Mouse (Mus musculus) brown adipose tissue, adult 24 weeks (tissue): ENCODE data around the gene Fam193b. TPM values are rescaled to one million over a fixed set of nuclear protein-coding genes. Genes with fewer than 3 reads are reported as not detected.

Source experiments
- H3K27ac ChIP-seq: fragments of 200-500 bp; replicated peaks from 2 replicates; pipeline ENCODE4 v1.5.1; 2012; ENCODE audit warnings: low read depth, mild to moderate bottlenecking, low read length
- H3K4me1 ChIP-seq: fragments of 200-500 bp; 2 replicates; pipeline ENCODE4 v1.6.1; 2012; ENCODE audit warnings: low read length, mixed read lengths; ENCODE audit not compliant: control insufficient read depth, insufficient read depth, insufficient read length
- H3K4me3 ChIP-seq: fragments of 200-500 bp; 2 replicates; pipeline ENCODE4 v1.5.1; 2012; ENCODE audit warnings: low read depth, mild to moderate bottlenecking, low read length, moderate library complexity; ENCODE audit not compliant: insufficient read depth
- polyA plus RNA-seq: library from polyadenylated mRNA; stranded (reverse); fragments of >200 nt; gene quantifications from 2 replicates; pipeline ENCODE4 v1.2.4, GENCODE M21; 2012; ENCODE audit not compliant: missing spikeins, insufficient read depth, insufficient read length

The Fam193b gene
- 4.4 and 9.7 TPM in 2 replicates for polyA plus RNA-seq

DNA sequence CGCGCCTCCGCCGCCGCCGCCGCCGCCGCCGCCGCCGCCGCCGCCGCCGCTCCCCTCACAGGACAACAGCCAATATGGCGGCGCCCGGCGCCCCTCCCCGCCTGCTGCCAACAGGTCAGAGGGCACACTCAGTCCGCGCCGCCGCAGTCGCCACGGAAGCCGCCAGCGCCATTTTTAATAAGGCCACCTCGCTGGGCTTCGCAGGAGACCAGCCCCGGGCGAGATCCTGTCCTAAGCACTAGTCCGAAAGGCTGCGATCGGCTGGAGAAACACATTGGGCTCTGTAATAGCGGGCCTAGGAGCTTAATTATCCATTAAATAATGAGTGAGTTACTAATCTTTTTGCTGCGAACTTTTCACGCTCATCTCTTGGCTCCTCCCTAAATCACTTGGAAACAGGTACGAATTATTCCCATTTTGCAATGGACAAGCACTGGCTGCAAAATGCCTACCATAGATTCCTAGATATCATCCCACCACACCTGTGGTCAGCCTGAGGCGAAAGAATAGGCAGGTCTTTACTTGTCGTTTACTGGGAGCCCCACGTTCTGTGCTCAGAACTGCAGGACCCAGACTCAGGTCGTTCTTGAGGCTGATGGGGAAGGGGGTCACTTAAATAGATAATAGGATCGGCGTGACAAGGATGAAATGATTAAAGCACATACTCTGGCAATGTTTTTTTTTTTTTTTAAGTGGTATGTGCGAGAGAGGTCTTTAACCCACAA is at the start of gene Fam193b:
Gene Fam193b, minus strand, starts transcription at position 94 of the 725 bp plus-strand sequence.
- Histone ChIP-seq H3K4me3 (peak within 1 kb of the TSS; percentile 96), H3K27ac (peak within 1 kb of the TSS; percentile 54; the same call in 1 of the 2 replicates), H3K4me1 (peaks cover 9% of the 10 kb centered on the region)

DNA sequence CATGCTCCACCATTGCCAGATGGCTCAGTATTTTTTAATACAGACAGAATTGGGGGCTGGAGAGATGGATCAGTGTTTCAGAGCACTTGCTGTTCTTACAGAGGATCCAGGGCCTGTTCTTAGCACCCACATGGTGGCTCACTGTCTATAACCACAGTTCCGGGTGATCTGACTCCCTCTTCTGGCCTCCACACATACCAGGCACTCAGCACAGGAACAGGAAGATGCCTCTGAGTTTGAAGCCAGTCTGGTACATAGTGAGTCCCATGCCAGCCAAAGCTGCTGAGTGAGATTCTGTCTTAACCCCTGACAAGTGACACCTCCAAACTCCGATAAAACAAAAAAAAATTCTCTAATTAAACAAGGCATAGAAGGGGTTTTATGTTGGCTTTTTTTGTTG is 49.4 kb upstream of the Fam193b start:
- Histone ChIP-seq H3K4me3 (no peak overlapping the region), H3K27ac (no peak overlapping the region), H3K4me1 (no peaks in the 10 kb centered on the region)

DNA sequence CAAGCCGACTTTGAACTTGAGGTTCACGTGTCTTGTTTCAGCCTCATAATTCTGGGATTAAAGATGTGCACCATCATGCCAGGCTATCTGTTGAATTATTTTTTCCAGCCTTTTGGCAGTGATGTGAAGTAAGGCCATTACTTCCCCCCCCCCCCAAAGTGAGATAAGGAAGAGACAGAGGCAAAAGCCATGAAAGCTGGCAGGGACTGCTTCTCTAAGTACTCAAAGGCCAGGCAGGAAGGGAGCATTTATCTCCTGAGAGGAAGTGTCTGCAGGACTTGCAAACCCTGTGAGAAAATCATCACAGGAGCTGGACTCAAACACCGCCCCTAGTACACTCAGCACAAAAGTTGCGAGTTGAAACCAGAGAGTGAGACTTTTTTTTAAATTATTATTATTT is 48.4 kb upstream of the Fam193b start:
- H3K27ac ChIP-seq: no peak overlapping the region
- no peaks in the 10 kb centered on the region for H3K4me1 ChIP-seq
- H3K4me3 ChIP-seq: no peak overlapping the region

DNA sequence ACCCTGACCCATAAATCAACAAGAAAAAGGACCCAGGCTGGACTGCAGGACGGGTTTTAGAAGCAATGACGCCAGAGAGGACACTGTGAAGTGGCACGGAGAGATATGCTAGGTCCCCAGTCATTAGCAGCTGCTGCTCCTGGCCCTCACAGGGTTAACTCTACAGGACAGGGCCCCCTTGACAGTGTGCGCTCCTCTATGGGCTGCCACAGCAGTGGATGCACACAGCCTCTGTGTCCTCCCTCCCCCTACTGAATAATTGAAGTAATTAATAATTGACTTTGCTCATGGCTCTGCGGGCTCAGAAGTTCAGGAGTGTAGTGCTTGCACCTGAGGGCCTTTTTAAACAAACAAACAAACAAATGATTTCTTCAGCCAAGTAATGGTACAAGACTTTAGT is 42.6 kb upstream of the Fam193b start:
- Histone ChIP-seq H3K4me3 (no peak overlapping the region), H3K4me1 (no peaks in the 10 kb centered on the region), H3K27ac (no peak overlapping the region)

DNA sequence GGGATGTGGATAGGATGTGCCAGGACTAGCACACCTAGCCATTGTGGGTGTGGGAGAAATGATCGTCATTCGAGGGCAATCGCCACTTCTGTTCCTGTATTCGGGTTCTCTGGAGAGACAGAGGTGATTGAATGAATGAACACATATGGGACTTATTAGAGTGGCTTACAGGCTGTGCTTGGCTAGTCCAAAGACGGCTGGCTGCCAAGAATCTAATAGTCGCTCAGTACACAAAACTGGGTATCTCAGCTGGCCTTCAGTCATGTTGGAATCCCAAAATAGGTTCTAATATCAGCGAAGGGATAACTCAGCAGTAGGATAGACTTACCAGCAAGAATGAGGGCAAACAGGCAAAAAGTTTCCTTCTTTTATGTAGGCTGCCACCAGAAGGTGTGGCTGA is 41.1 kb upstream of the Fam193b start:
- Histone ChIP-seq H3K4me1 (no peaks in the 10 kb centered on the region), H3K4me3 (no peak overlapping the region), H3K27ac (no peak overlapping the region)

DNA sequence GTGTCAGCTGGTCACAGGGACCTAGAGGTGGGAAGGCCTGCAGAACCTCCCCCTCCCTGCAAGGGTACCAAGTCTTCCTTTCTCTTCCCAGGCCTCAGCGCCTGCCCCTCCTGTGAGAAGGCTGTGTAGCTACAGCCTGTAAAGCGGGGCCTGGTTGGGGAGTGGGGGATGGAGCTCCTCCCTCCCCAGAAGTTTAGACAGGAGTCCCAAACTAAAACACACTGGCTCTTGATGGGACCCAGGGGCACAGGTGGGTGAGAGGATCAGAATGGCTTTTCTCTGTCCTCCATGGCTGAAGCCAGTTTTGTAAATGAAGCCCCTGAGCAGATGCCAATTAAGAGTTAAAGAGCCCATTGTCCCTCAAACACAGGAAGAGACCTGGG is 36.7 kb upstream of the Fam193b start:
- no peak overlapping the region for H3K27ac ChIP-seq
- no peaks in the 10 kb centered on the region for H3K4me1 ChIP-seq

DNA sequence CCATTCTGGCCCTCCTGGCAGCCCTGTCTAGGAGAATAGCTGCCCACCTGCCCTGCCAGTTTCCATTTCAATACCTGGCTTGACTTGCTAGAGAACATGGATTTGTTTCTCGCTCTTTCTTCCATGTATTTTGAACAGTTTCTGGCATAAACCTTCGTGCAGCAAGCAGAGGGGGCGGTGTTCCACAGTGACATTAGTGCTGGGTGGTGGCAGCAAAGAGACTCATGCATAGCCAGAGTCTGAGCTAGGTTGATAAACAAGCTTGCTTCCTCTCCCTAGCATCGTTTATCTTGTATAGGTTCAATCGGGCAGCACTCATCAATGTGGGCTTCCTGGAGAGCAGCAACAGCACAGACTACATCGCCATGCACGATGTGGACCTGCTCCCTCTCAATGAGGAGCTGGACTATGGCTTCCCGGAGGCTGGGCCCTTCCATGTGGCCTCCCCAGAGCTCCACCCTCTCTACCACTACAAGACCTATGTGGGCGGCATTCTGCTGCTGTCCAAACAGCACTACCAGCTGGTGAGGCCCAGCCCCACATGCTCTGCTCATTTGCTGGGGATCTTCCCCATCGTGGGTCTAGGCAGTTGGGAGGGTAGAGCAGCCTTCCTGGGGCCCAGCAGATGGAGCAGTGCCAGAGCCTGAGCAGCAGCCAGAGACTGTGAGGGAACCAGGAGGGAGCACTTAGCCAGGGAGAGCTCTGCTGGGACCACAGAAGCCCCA is 36.1 kb upstream of the Fam193b start:
- no peaks in the 10 kb centered on the region for H3K4me1 ChIP-seq
- no peak overlapping the region for H3K27ac ChIP-seq

More for the DNA sequence above, 36.7 kb upstream of the Fam193b start:
- no peak overlapping the region for H3K4me3 ChIP-seq

DNA sequence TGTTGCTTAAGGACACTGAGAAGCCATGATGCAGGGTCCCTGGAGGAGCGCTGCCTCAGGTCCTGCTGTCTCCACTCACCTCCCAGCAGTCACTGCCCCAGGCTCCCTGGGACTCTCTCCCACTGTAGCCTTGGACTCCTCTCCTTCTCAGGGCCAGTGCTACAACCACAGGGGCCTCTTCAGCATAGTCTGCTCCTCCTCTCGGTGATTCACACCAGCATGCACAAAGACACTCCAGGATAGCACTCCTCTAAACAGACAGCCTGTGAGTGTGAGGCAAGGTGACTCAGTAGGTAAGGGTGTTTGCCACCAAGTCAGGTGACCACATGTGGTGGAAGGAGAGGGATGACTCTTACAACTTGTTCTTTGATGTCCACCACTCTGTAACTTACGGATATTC is 33.7 kb upstream of the Fam193b start:
- Histone ChIP-seq H3K4me1 (peaks cover 2% of the 10 kb centered on the region; the same call in 1 of the 2 replicates), H3K27ac (no peak overlapping the region), H3K4me3 (no peak overlapping the region)

More for the DNA sequence above, 36.1 kb upstream of the Fam193b start:
- H3K4me3 ChIP-seq: no peak overlapping the region

DNA sequence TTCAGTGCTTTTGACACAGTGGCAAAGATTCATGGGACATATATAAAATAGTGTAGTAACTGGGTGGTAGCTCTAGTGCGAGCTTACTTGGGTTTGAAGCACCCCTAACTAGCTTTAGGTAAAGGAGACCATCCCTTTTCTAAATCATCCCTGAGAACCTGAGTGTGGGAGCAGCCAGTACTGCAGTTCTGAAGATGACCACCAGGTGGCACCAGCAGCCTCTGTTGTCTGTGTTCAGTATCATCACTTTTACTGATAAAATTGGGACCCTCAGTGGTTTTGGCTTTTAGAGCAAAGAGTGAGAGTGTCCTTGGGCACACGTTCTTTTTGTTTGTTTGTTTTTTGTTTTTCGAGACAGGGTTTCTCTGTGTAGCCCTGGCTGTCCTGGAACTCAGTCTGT is 30.7 kb upstream of the Fam193b start:
- Histone ChIP-seq H3K4me3 (no peak overlapping the region), H3K27ac (no peak overlapping the region), H3K4me1 (peaks cover 6% of the 10 kb centered on the region; the same call in 1 of the 2 replicates)

DNA sequence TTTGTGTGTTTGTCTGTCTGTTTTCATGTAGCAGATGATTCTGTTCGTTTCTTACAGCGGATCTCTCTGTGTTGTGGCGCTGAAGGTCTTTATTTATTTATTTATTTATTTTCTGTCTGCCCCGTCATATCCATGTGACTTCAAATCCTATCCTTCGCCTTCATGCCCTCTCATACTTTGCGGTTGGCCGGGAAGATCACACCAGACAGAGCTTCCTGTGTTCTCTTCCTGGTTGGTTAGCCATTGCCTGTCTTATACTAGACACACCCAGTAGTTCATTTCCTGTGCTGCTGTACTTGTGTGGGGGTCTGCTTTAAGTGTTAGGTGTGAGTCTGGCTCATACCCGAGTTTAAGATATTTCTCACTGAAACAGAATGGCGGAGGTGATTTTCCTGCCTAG is 29.7 kb upstream of the Fam193b start:
- H3K4me3 ChIP-seq: peak overlapping the region; percentile 93

DNA sequence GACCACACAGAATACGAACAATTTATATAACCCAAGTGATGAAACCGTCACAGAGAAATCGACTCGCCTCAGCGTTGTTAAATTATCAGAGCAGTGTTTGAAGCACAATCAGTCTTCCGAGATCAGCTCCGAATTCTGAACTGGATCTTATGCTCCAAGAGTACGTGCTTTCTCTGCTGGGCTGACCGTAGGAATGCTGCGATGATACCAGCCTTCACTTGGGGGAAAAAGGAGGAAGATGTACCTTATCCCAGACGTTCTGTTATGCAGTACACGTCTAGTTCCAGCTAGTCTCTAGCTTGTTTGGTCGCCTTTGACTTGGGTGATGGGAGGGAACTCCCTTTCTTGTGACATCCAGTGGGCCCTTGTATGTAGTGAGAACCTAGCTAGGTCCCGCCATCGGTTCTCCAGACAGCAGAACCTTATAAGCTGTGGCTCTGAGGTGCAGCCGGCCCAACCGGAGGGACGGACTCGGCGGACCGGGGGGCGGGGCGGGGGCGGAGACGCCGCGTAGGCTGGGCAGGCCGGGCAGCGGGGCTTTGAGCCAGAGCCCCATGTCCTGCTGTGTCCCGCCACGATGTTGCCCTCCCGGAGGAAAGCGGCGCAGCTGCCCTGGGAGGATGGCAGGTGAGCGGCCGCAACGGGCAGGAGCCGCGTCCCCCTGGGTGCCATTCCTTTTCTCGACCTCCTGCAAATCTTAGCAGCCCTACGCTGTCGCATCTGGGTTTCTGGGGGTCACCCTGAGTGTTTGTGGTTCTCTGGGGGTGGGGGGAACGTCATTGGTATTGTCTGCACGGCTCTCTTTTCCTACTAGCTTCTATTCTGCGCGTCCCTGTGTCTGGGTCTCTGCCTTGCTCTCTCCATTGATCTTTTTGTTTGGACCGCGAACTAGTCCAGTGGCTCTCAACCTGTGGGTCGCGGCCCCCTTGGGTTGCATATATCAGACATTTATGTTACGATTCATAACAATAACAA is 28.9 kb upstream of the Fam193b start, which contains the start of gene B4galt7:
Gene B4galt7, plus strand, starts transcription at position 331 of the 975 bp plus-strand sequence.
- Histone ChIP-seq H3K4me1 (peaks cover 6% of the 10 kb centered on the region; the same call in 1 of the 2 replicates), H3K27ac (peak within 1 kb of the TSS; percentile 45), H3K4me3 (peak within 1 kb of the TSS; percentile 93)

More for the DNA sequence above, 29.7 kb upstream of the Fam193b start:
- Histone ChIP-seq H3K27ac (0 out of 2 replicates have a peak overlapping the region, but pooled peaks have one; percentile 20), H3K4me1 (peaks cover 6% of the 10 kb centered on the region; the same call in 1 of the 2 replicates)

DNA sequence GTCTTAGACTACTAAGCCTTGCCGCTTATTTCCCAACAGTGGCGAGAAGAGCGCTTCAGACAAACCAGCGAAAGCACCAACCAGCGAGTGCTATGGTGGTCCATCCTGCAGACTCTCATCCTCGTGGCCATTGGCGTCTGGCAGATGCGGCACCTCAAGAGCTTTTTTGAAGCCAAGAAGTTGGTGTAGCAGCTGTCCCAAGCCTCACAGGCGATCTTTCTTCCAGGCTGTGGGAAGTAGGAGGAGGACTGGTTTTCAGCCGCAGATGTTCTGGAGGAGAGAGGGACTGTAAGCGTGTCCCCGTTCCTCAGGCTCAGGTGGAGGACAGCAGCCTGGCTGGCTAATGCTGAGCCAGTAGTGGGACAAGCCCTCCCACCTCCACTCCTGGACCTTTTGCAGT is 25.9 kb upstream of the Fam193b start:
- Histone ChIP-seq H3K4me3 (no peak overlapping the region), H3K27ac (no peak overlapping the region), H3K4me1 (peaks cover 6% of the 10 kb centered on the region; the same call in 1 of the 2 replicates)

DNA sequence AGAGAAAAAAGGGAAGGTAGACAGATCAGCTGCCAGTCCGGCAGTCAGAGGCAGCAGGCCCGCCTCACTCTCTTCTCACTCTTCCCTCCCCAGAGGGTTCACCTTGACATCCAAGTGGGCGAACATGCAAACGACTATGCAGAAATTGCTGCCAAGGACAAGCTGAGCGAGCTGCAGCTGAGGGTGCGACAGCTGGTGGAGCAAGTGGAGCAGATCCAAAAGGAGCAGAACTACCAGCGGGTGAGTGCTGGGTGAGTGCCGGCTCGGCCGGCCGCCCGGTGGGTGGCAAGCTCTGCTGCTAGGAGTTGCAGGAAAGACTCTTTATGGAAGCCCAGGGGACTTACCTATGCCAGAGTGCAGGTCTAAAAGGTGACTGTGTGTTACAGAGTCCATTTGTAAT is 24.5 kb upstream of the Fam193b start:
- H3K4me3 ChIP-seq: no peak overlapping the region
- H3K27ac ChIP-seq: no peak overlapping the region
- H3K4me1 ChIP-seq: peaks cover 3% of the 10 kb centered on the region; the same call in 1 of the 2 replicates

DNA sequence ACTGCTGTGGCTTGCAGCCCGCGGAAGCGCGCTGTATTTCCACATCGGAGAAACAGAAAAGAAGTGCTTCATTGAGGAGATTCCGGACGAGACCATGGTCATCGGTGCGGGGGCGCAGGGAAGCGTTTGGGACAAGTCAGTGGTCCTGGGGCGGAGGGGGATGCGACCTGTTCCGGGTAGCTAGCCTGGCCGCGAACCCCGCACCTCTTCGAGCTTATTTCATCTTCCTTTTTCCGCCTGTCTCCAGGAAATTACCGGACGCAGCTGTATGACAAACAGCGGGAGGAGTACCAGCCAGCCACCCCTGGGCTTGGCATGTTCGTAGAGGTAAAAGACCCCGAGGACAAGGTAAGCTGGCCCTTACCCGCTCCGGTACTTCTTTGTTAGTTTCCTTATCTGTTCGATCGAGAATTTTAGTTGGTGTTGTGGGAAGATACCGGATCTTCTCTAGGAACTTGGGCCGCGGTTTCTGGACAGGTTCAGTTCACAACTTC is 22.4 kb upstream of the Fam193b start:
- Histone ChIP-seq H3K4me3 (peak overlapping the region; percentile 75), H3K4me1 (no peaks in the 10 kb centered on the region), H3K27ac (no peak overlapping the region; the same call in 1 of the 2 replicates)
